Mouse (Mus musculus): ENCODE results near the gene Gm20388.
"Not testable (repeated sequence)": the region's sequence is repeated elsewhere in the genome, so short reads cannot be mapped to it uniquely, and the experiment has no call there.

The Gm20388 gene

GRCm38 (mm10) chr8:121123113-121123512, 1212.5 kb downstream of the Gm20388 start:
- DNase-seq: no peak

GRCm38 (mm10) chr8:121124547-121125239, 1214.1 kb downstream of the Gm20388 start:
- no peak for DNase-seq

- peak; percentile 52 to 68 for DNase-seq
These were observed 1214.8 kb downstream of the Gm20388 start for GRCm38 (mm10) chr8:121125311-121125876.

GRCm38 (mm10) chr8:121126191-121126590, 1215.5 kb downstream of the Gm20388 start:
- no peak for DNase-seq

- no peak for DNase-seq
These were observed 1216.1 kb downstream of the Gm20388 start for GRCm38 (mm10) chr8:121126694-121127093.

GRCm38 (mm10) chr8:121127291-121127701, 1216.7 kb downstream of the Gm20388 start:
- no peak for DNase-seq

GRCm38 (mm10) chr8:121127756-121128375, 1217.2 kb downstream of the Gm20388 start, which contains the start of gene Foxl1:
Gene Foxl1, plus strand, starts transcription at chr8:121127940.
- peak; percentile 20 to 35 for DNase-seq

GRCm38 (mm10) chr8:121128531-121129264, 1218.1 kb downstream of the Gm20388 start:
- DNase-seq: peak in 1 of 2 experiments; percentile 18

- no peak for DNase-seq
These were observed 1218.8 kb downstream of the Gm20388 start for GRCm38 (mm10) chr8:121129265-121129940.

GRCm38 (mm10) chr8:121130522-121130921, 1219.9 kb downstream of the Gm20388 start:
- peak in 1 of 2 experiments; percentile 46 for DNase-seq

- DNase-seq: no peak
These were observed 1222.4 kb downstream of the Gm20388 start for GRCm38 (mm10) chr8:121132961-121133513.

- no peak for DNase-seq
These were observed 1223.5 kb downstream of the Gm20388 start for GRCm38 (mm10) chr8:121134102-121134501.

GRCm38 (mm10) chr8:121134512-121134911, 1223.9 kb downstream of the Gm20388 start:
- DNase-seq: no peak

GRCm38 (mm10) chr8:121136856-121137255, 1226.2 kb downstream of the Gm20388 start:
- no peak for DNase-seq

- DNase-seq: not testable (repeated sequence)
These were observed 1235.0 kb downstream of the Gm20388 start for GRCm38 (mm10) chr8:121145457-121146134.

GRCm38 (mm10) chr8:121148573-121149083, 1238.0 kb downstream of the Gm20388 start:
- DNase-seq: no peak

- DNase-seq: no peak
These were observed 1241.8 kb downstream of the Gm20388 start for GRCm38 (mm10) chr8:121152394-121152793.

GRCm38 (mm10) chr8:121156990-121157491, 1246.4 kb downstream of the Gm20388 start:
- DNase-seq: no peak

- DNase-seq: no peak
These were observed 1248.2 kb downstream of the Gm20388 start for GRCm38 (mm10) chr8:121158812-121159211.

- no peak for DNase-seq
These were observed 1250.8 kb downstream of the Gm20388 start for GRCm38 (mm10) chr8:121161437-121161836.

GRCm38 (mm10) chr8:121162413-121162812, 1251.8 kb downstream of the Gm20388 start:
- DNase-seq: no peak
